Mouse (Mus musculus): Measurements from ENCODE around the gene Atp10a.

DNA sequence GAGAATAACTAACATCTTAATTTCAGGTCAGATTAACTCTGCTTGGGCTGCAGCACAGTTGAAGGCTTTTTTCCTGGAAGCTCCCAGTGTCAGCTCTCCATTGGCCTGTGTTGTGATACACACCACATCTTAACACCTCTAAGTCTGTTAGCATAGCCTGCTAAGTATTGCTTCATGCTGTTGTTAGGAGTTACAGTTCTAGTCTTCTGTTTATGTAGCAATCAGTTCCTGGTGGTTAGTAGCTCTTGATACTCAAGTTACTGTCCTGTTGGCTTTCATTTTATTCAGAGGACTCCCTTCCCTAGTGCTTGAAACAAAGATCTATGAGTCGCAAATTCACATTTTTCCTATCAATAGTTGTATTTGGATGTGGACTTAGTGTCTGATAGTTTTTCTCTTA lies 39.7 kb downstream of the Atp10a start:
- TF ChIP-seq CTCF (IDR thresholded peaks at IDR 0.05; ENCODE audit: borderline replicate concordance, extremely low read depth, insufficient read depth, insufficient read length) = no peak
- TF ChIP-seq POLR2A (IDR thresholded peaks at IDR 0.05; ENCODE audit: borderline replicate concordance, extremely low read depth, insufficient read depth, insufficient read length, poor library complexity, severe bottlenecking) = no peak

All from brain, embryonic 14.5 days (tissue).